Mouse (Mus musculus) liver, embryonic 16.5 days (tissue): ENCODE results near the gene Cxxc4. TPM values are rescaled to one million over a fixed set of nuclear protein-coding genes. Genes with fewer than 3 reads are reported as not detected.

Experiments used
- ATAC-seq: fragments of 200-750 bp; cut with Nextera tagmentation; 2 replicates; pipeline ENCODE4 v1.8.0; 2017; ENCODE audit warnings: low read depth, mild to moderate bottlenecking, moderate number of reproducible peaks, moderate library complexity
- H3K27ac ChIP-seq: fragments of 300-500 bp; sonication (generic); 2 replicates; pipeline ENCODE4 v1.5.1; 2014; ENCODE audit warnings: mild to moderate bottlenecking, low read length
- H3K27me3 ChIP-seq: fragments of 300-500 bp; sonication (generic); 2 replicates; pipeline ENCODE4 v1.6.1; 2014; ENCODE audit warnings: low read depth, low read length, mixed read lengths; ENCODE audit not compliant: control insufficient read depth, insufficient read depth
- H3K36me3 ChIP-seq: fragments of 300-500 bp; sonication (generic); 2 replicates; pipeline ENCODE4 v1.6.1; 2014; ENCODE audit warnings: mild to moderate bottlenecking; ENCODE audit not compliant: control insufficient read depth, insufficient read depth
- H3K4me1 ChIP-seq: fragments of 300-500 bp; sonication (generic); 2 replicates; pipeline ENCODE4 v1.6.1; 2014; ENCODE audit warnings: low read depth, low read length, mixed read lengths; ENCODE audit not compliant: control insufficient read depth
- H3K4me2 ChIP-seq: fragments of 300-500 bp; sonication (generic); 2 replicates; pipeline ENCODE4 v1.6.1; 2014; ENCODE audit warnings: low read depth, low read length, mixed read lengths
- H3K4me3 ChIP-seq: fragments of 300-500 bp; sonication (generic); 2 replicates; pipeline ENCODE4 v1.5.1; 2014; ENCODE audit warnings: low read depth, mild to moderate bottlenecking, low read length
- H3K9ac ChIP-seq: fragments of 300-500 bp; sonication (generic); 2 replicates; pipeline ENCODE4 v1.6.1; 2014; ENCODE audit warnings: low read depth, low read length
- H3K9me3 ChIP-seq: fragments of 300-500 bp; sonication (generic); replicated peaks from 2 replicates; pipeline ENCODE4 v1.6.1; 2016; ENCODE audit warnings: low read length; ENCODE audit not compliant: control insufficient read depth
- WGBS: fragments of 180-500 bp; shearing (Covaris S2); extraction: QIAGEN DNeasy Blood & Tissue Kit; methylation state at CpG from one replicate; pipeline ENCODE4 v1.1.7; 2014; ENCODE audit not compliant: insufficient replicate concordance; 5-methylcytosine and 5-hydroxymethylcytosine counted together
- polyA plus RNA-seq: library from polyadenylated mRNA; unstranded; fragments of >200 nt; fragmentation: Nextera tagmentation; extraction: Ambion mirVana; gene quantifications from 2 replicates; pipeline ENCODE4 v1.2.1, GENCODE M21; 2015

Cxxc4 gene
- polyA plus RNA-seq, 1 experiment from 2014 or later, result 0.24 TPM

- no peaks in the 10 kb centered on the region for H3K27me3 ChIP-seq
- no peaks in the 10 kb centered on the region for H3K4me1 ChIP-seq
- no peak overlapping the region for H3K4me3 ChIP-seq
- H3K9me3 ChIP-seq, result no peaks in the 10 kb centered on the region
- WGBS, result 66% methylated on average over 7 of the region's 7 CpGs
- no peak overlapping the region for H3K9ac ChIP-seq
- H3K36me3 ChIP-seq, result no peaks in the 10 kb centered on the region
- no peak for ATAC-seq
- no peak overlapping the region for H3K27ac ChIP-seq
- no peak overlapping the region for H3K4me2 ChIP-seq
Measured at GRCm38 (mm10) chr3:134223956-134224355, 12.3 kb upstream of the Cxxc4 start.

GRCm38 (mm10) chr3:134225928-134226327 is 10.4 kb upstream of the Cxxc4 start:
- no peaks in the 10 kb centered on the region for H3K36me3 ChIP-seq
- ATAC-seq, result no peak
- 68% methylated on average over 3 of the region's 3 CpGs for WGBS
- H3K27ac ChIP-seq, result no peak overlapping the region
- H3K27me3 ChIP-seq, result no peaks in the 10 kb centered on the region
- H3K4me1 ChIP-seq, result no peaks in the 10 kb centered on the region
- no peaks in the 10 kb centered on the region for H3K9me3 ChIP-seq
- H3K4me2 ChIP-seq, result no peak overlapping the region
- H3K4me3 ChIP-seq, result no peak overlapping the region
- H3K9ac ChIP-seq, result no peak overlapping the region

GRCm38 (mm10) chr3:134232753-134233152 is 3.5 kb upstream of the Cxxc4 start:
- WGBS, result 47% methylated on average over 2 of the region's 2 CpGs
- Histone ChIP-seq H3K4me3 (no peak overlapping the region), H3K9me3 (no peaks in the 10 kb centered on the region), H3K4me1 (no peaks in the 10 kb centered on the region; the same call in 1 of the 2 replicates), H3K36me3 (no peaks in the 10 kb centered on the region), H3K27ac (no peak overlapping the region), H3K27me3 (peaks cover 28% of the 10 kb centered on the region), H3K4me2 (no peak overlapping the region), H3K9ac (no peak overlapping the region)
- ATAC-seq, result no peak

- WGBS, result under 1% methylated on average over 52 of the region's 55 CpGs
- peak overlapping the region; percentile 49 for H3K4me3 ChIP-seq
- no peak overlapping the region for H3K9ac ChIP-seq
- no peaks in the 10 kb centered on the region; the same call in none of the 2 replicates for H3K4me1 ChIP-seq
- H3K4me2 ChIP-seq, result peak overlapping the region; percentile 56
- H3K9me3 ChIP-seq, result no peaks in the 10 kb centered on the region
- no peak overlapping the region for H3K27ac ChIP-seq
- no peaks in the 10 kb centered on the region for H3K36me3 ChIP-seq
- H3K27me3 ChIP-seq, result peaks cover 54% of the 10 kb centered on the region
- ATAC-seq, result peak; percentile 70
Measured at GRCm38 (mm10) chr3:134235491-134236413, 532 bp upstream of the Cxxc4 start.

- WGBS, result 36% methylated on average over 3 of the region's 3 CpGs
- no peak for ATAC-seq
- no peak overlapping the region for H3K9ac ChIP-seq
- H3K9me3 ChIP-seq, result no peaks in the 10 kb centered on the region
- no peaks in the 10 kb centered on the region; the same call in none of the 2 replicates for H3K4me1 ChIP-seq
- H3K4me3 ChIP-seq, result no peak overlapping the region
- no peak overlapping the region for H3K27ac ChIP-seq
- peaks cover 58% of the 10 kb centered on the region for H3K27me3 ChIP-seq
- no peaks in the 10 kb centered on the region for H3K36me3 ChIP-seq
- no peak overlapping the region for H3K4me2 ChIP-seq
Measured at GRCm38 (mm10) chr3:134237113-134237805, 975 bp downstream of the Cxxc4 start.

GRCm38 (mm10) chr3:134238621-134239310 is 2.5 kb downstream of the Cxxc4 start:
- no peak for ATAC-seq
- Histone ChIP-seq H3K9ac (no peak overlapping the region), H3K4me3 (peak overlapping the region; percentile 57), H3K4me2 (peak overlapping the region; percentile 70), H3K27ac (no peak overlapping the region), H3K9me3 (no peaks in the 10 kb centered on the region), H3K36me3 (no peaks in the 10 kb centered on the region), H3K27me3 (peaks cover 60% of the 10 kb centered on the region), H3K4me1 (no peaks in the 10 kb centered on the region; the same call in none of the 2 replicates)
- 3% methylated on average over 14 of the region's 14 CpGs for WGBS

- Histone ChIP-seq H3K4me1 (no peaks in the 10 kb centered on the region; the same call in none of the 2 replicates), H3K27me3 (peaks cover 60% of the 10 kb centered on the region), H3K9ac (0 out of 2 replicates have a peak overlapping the region, but pooled peaks have one; percentile 9), H3K4me2 (peak overlapping the region; percentile 70), H3K9me3 (no peaks in the 10 kb centered on the region), H3K36me3 (no peaks in the 10 kb centered on the region), H3K4me3 (peak overlapping the region; percentile 57), H3K27ac (no peak overlapping the region)
- WGBS, result under 1% methylated on average over 50 of the region's 51 CpGs
- peak; percentile 14; the same call in 1 of the 2 replicates for ATAC-seq
Measured at GRCm38 (mm10) chr3:134239321-134239970, 3.2 kb downstream of the Cxxc4 start.

- Histone ChIP-seq H3K4me2 (peak overlapping the region; percentile 70), H3K27ac (no peak overlapping the region), H3K9me3 (no peaks in the 10 kb centered on the region), H3K4me3 (peak overlapping the region; percentile 57), H3K36me3 (no peaks in the 10 kb centered on the region), H3K9ac (no peak overlapping the region), H3K27me3 (peaks cover 57% of the 10 kb centered on the region), H3K4me1 (no peaks in the 10 kb centered on the region; the same call in none of the 2 replicates)
- ATAC-seq, result 0 out of 2 replicates have a peak, but pooled peaks have one; percentile 30
- under 1% methylated on average over 27 of the region's 61 CpGs for WGBS
Measured at GRCm38 (mm10) chr3:134239971-134240717, 3.9 kb downstream of the Cxxc4 start.
